Mouse (Mus musculus): ENCODE data around the gene Rad23b.
"Not testable (repeated sequence)": the region's sequence is repeated elsewhere in the genome, so short reads cannot be mapped to it uniquely, and the experiment has no call there.

Gene Rad23b

GRCm38 (mm10) chr4:55355845-55356244, 6.0 kb downstream of the Rad23b start:
- DNase-seq, result no peak

GRCm38 (mm10) chr4:55356726-55357125, 6.9 kb downstream of the Rad23b start:
- no peak for DNase-seq

- DNase-seq, result no peak
Observed at GRCm38 (mm10) chr4:55363866-55364265, 14.0 kb downstream of the Rad23b start.

DNA sequence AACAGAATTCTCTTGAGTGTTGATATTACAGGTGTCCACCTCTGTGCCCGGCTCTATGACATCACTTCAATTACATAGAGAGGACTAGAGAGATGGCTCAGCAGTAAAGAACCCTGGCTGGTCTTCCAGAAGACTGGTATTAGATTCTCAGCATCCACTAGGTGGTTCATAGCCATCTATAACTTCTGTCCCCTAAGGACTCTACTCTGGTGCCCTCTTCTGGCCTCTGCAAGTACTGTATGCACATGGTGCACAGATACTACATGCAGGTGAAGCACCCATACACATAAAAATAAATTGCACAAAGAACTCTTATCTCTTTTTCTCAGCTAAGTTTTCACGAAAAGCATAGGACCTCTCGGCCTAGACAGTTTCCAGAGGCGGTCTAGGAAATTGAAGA, 14.5 kb downstream of the Rad23b start:
- peak in 1 of 2 experiments; percentile 21 for DNase-seq

- no peak for DNase-seq
Observed at GRCm38 (mm10) chr4:55366014-55366413, 16.2 kb downstream of the Rad23b start.

GRCm38 (mm10) chr4:55370127-55370526, 20.3 kb downstream of the Rad23b start:
- DNase-seq, result no peak

- DNase-seq, result no peak
Observed at GRCm38 (mm10) chr4:55371355-55371754, 21.5 kb downstream of the Rad23b start.

GRCm38 (mm10) chr4:55382350-55382749, 32.5 kb downstream of the Rad23b start:
- DNase-seq, result no peak

DNA sequence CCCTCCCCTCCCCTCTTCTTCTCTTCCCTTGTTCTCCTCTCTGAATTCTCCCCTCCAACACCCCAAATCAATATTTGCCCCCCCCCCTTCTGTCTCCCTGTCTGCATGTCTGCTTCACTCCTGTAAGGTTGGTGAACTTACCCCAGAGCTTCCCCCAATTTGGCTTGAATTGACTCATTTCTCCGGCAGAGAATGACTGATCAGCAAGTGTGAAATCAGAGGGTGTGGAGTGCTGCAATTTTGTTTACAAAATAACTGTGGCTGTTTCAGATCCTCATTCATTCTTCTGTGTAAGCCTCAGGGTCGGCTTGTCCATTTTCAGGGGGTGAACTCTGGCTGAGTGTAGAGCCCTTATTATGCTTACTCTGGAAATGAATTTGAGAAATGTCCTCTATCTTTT, 36.9 kb downstream of the Rad23b start:
- no peak for DNase-seq

GRCm38 (mm10) chr4:55391480-55391879, 41.6 kb downstream of the Rad23b start:
- DNase-seq, result no peak

DNA sequence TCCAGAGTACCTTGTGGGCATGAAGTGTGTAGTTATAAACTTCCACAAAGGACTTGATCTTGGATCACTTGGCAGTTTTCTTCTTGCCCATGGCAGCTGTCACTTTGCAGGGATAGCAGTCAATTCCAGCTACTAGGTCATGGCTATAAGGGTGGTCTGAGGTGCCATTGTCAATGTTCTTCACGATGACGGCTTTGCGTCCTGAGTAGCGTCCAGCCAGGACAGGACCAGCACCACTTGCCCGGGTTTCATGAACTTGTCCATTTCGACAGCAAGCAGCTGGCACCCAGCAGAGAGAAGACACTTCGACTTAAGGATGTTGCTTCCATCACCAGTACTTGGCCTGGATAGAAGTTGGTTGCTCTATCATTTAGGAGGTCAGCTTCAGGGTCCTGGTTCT, 42.6 kb downstream of the Rad23b start:
- no peak for DNase-seq

- peak in 1 of 2 experiments; percentile 9 for DNase-seq
Observed at GRCm38 (mm10) chr4:55397911-55398762, 48.3 kb downstream of the Rad23b start.

DNA sequence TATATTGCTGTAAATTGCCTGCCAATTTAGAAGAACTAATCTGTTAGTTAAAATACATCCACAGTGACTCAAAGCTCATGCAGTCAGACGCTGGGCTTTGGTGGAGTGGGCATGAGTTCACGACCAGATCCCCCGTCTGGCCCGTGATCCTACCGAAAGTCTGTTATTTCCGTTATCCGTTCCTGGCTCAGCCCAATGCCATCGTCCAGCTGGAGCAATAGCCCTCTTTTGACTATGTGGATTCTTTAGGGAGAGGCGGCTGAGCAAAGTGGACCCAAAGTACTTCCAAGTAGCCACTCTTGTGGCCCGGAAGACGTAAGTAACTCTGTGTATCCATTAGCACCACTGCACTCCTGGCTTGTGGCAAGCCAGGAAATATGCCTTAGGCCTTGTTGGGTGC, 49.1 kb downstream of the Rad23b start:
- no peak for DNase-seq

- no peak for DNase-seq
Observed at GRCm38 (mm10) chr4:55405329-55405728, 55.5 kb downstream of the Rad23b start.

- DNase-seq, result no peak
Observed at GRCm38 (mm10) chr4:55406558-55406957, 56.7 kb downstream of the Rad23b start.

DNA sequence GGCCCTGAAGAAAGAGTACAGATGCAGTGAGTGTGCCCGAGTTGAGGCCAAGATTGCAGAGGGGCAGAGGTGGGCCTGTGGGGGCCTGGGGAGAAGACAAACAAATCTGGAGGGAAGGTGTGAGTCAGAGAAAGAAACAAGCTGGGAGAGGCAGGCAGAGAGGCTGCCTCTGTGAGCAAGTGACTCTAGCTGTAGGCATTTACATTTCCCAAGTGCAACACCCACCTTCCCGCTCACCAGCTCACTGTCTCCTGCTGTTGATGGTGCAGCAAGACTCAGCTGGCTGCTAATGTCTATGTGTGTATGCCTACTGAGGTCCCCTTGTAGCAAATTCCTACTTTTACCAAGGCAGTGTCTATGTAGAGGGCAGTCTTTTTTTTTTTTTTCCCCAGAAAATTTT, 58.2 kb downstream of the Rad23b start:
- DNase-seq, result no peak

DNA sequence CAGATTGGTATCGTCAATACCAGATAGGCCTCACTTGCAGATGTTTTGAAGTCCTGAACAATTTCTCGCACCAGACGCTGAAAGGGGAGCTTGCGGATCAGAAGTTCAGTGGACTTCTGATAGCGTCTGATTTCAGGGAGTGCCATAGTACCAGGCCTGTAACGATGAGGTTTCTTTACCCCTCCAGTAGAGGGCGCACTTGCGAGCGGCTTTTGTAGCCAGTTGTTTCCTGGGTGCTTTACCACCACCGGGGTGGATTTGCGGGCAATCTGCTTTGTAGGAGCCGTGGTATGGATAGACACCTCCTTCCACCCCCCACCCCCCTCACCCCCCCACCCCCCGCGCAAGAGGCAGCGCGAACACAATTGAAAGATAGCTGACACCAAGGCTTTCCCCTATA, 59.2 kb downstream of the Rad23b start:
- no peak for DNase-seq

GRCm38 (mm10) chr4:55409578-55410224, 59.9 kb downstream of the Rad23b start:
- not testable (repeated sequence) for DNase-seq

GRCm38 (mm10) chr4:55415864-55416263, 66.0 kb downstream of the Rad23b start:
- no peak for DNase-seq

- no peak for DNase-seq
Observed at GRCm38 (mm10) chr4:55426250-55426649, 76.4 kb downstream of the Rad23b start.

Measured in kidney, adult 8-10 months (tissue).